Mouse (Mus musculus) ES-Bruce4 (cell line): Measurements from ENCODE around the gene Cel. TPM values are rescaled to one million over a fixed set of nuclear protein-coding genes. Genes with fewer than 3 reads are reported as not detected.

Experiments
- H3K27ac ChIP-seq: 2 replicates; pipeline ENCODE4 v1.5.1; 2012; ENCODE audit warnings: low read length, inconsistent platforms; ENCODE audit not compliant: insufficient read depth
- H3K27me3 ChIP-seq: 2 replicates; pipeline ENCODE4 v1.6.1; 2012; ENCODE audit warnings: mild to moderate bottlenecking, low read length, inconsistent platforms; ENCODE audit not compliant: control insufficient read depth, poor library complexity, insufficient read depth, severe bottlenecking
- H3K36me3 ChIP-seq: 2 replicates; pipeline ENCODE4 v1.6.1; 2012; ENCODE audit warnings: inconsistent platforms, mild to moderate bottlenecking, low read length, moderate library complexity; ENCODE audit not compliant: control insufficient read depth, poor library complexity, insufficient read depth, severe bottlenecking
- H3K4me1 ChIP-seq: one replicate; pipeline ENCODE4 v1.8.1; 2011; ENCODE audit warnings: low read length; ENCODE audit not compliant: control insufficient read depth, insufficient read depth
- H3K4me3 ChIP-seq: 2 replicates; pipeline ENCODE4 v1.5.1; 2011; ENCODE audit warnings: low read depth, mild to moderate bottlenecking, low read length
- H3K9ac ChIP-seq: 2 replicates; pipeline ENCODE4 v1.6.1; 2012; ENCODE audit warnings: low read depth, mild to moderate bottlenecking, inconsistent platforms; ENCODE audit not compliant: poor library complexity, severe bottlenecking
- H3K9me3 ChIP-seq: replicated peaks from 2 replicates; pipeline ENCODE4 v1.6.1; 2012; ENCODE audit warnings: mild to moderate bottlenecking, low read length, inconsistent platforms; ENCODE audit not compliant: control insufficient read depth, poor library complexity, insufficient read depth, severe bottlenecking
- CTCF ChIP-seq: IDR thresholded peaks from one replicate; pipeline ENCODE4 v1.8.1; 2011; ENCODE audit warnings: low read depth, low read length
- EP300 ChIP-seq: IDR thresholded peaks from 2 replicates; pipeline ENCODE4 v1.6.1; 2011; ENCODE audit warnings: low read depth, low read length; ENCODE audit not compliant: insufficient read depth
- POLR2A ChIP-seq: IDR thresholded peaks from one replicate; pipeline ENCODE4 v1.8.1; 2011; ENCODE audit warnings: low read length; ENCODE audit not compliant: insufficient read depth
- polyA plus RNA-seq: library from polyadenylated mRNA; stranded (reverse); fragments of >200 nt; gene quantifications from 2 replicates; pipeline ENCODE4 v1.2.4, GENCODE M21; 2011; ENCODE audit warnings: low read depth; ENCODE audit not compliant: missing spikeins, insufficient read depth, insufficient read length

Gene Cel
- polyA plus RNA-seq, result not detected in 2 replicates

GRCm38 (mm10) chr2:28563303-28563702, at the start of gene Cel:
TSS of gene Cel (minus strand) at chr2:28563403.
- Histone ChIP-seq H3K36me3 (no peaks in the 10 kb centered on the region), H3K4me3 (no peak within 1 kb of the TSS), H3K9me3 (no peaks in the 10 kb centered on the region), H3K9ac (no peak within 1 kb of the TSS), H3K27ac (no peak within 1 kb of the TSS), H3K27me3 (no peaks in the 10 kb centered on the region), H3K4me1 (no peaks in the 10 kb centered on the region)
- TF ChIP-seq EP300 (no peak), POLR2A (no peak), CTCF (no peak)

GRCm38 (mm10) chr2:28612436-28613063, 49.3 kb upstream of the Cel start:
- Histone ChIP-seq H3K27me3 (no peaks in the 10 kb centered on the region), H3K4me3 (peak overlapping the region; percentile 68), H3K4me1 (peaks cover 12% of the 10 kb centered on the region), H3K27ac (no peak overlapping the region), H3K9ac (peak overlapping the region; percentile 12; the same call in 1 of the 2 replicates), H3K9me3 (no peaks in the 10 kb centered on the region), H3K36me3 (no peaks in the 10 kb centered on the region)
- TF ChIP-seq POLR2A, result peak; percentile 52
- no peak for TF ChIP-seq CTCF

DNA sequence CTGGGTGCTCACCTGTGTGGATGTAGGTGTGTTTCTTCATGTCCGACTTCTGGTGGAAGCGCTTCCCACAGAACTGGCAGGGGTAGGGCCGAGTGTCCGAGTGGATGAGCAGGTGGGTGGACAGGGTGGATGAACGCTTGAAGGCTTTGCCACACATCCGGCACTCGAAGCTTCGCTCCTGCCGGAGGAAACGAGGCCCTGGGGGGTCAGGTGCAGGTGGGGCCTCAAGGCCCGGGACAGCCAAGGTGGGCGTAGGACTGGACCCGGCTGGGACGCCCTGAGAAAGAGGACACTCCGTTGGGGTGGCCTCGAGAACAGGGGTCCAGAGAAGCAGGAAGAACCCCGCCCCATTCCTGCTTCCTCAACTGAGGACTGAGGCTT, 48.2 kb upstream of the Cel start:
- TF ChIP-seq POLR2A (no peak), CTCF (no peak), EP300 (no peak)
- H3K27me3 ChIP-seq, result no peaks in the 10 kb centered on the region
- no peaks in the 10 kb centered on the region for H3K36me3 ChIP-seq
- H3K27ac ChIP-seq, result no peak overlapping the region
- no peak overlapping the region for H3K4me3 ChIP-seq
- no peak overlapping the region for H3K9ac ChIP-seq
- no peaks in the 10 kb centered on the region for H3K9me3 ChIP-seq
- peaks cover 15% of the 10 kb centered on the region for H3K4me1 ChIP-seq

DNA sequence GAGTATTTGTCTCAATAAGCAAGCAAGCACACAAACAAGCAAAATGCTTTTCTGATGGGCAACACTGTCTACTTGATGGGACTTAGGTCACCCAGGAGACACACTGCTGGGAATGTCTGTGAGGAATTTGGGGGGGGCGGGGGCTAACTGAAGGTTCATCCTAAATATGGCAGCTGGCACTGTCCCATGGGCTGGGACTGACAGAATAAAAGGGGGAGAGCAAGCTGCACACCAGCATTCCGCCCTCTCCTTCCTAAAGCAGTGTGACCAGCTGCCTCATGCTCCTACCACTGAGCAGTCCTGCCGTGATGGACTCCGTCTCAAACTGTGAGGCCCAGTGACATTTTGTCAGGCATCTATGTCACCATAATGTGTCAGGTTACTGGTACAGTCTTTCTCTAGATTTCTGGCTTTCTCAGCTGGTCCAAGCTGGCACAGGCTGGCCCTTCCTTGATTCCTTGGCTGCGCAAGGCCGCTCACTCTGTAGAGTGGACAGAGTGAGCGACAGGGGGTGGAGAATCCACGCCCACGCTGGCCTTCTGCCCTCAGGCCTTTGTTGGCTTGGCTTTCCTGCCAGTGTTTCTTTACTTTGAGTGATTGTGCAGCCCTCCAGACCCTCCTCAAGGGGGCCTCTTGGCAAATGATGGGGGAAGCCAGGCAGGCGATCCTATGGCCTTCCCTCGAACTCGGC, 47.7 kb upstream of the Cel start:
- Histone ChIP-seq H3K9me3 (no peaks in the 10 kb centered on the region), H3K27me3 (no peaks in the 10 kb centered on the region), H3K4me3 (no peak overlapping the region), H3K9ac (no peak overlapping the region), H3K27ac (no peak overlapping the region), H3K36me3 (no peaks in the 10 kb centered on the region), H3K4me1 (peaks cover 19% of the 10 kb centered on the region)
- TF ChIP-seq CTCF (no peak), POLR2A (no peak), EP300 (no peak)

DNA sequence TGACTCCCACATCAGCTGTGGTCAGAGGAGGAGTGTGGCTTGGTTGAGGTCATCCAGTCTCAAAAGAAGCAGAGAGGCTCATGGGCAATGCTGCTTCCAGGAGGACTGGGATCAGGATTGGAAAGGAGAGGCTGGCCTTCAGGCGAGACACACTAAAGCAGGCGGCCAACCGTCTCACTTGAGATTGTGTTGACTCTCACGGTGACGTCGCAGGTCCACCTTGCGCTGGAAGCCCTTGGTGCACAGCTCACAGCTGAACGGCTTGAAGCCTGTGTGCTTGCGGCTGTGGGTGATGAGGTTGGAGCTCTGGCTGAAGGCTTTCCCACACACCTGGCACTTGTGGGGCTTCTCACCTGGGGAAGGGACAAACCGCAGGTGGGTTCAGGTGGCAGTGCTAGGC, 46.6 kb upstream of the Cel start:
- TF ChIP-seq CTCF (no peak), POLR2A (no peak), EP300 (no peak)
- Histone ChIP-seq H3K27ac (no peak overlapping the region), H3K4me1 (peaks cover 20% of the 10 kb centered on the region), H3K4me3 (no peak overlapping the region), H3K9me3 (no peaks in the 10 kb centered on the region), H3K27me3 (no peaks in the 10 kb centered on the region), H3K36me3 (no peaks in the 10 kb centered on the region), H3K9ac (no peak overlapping the region)

DNA sequence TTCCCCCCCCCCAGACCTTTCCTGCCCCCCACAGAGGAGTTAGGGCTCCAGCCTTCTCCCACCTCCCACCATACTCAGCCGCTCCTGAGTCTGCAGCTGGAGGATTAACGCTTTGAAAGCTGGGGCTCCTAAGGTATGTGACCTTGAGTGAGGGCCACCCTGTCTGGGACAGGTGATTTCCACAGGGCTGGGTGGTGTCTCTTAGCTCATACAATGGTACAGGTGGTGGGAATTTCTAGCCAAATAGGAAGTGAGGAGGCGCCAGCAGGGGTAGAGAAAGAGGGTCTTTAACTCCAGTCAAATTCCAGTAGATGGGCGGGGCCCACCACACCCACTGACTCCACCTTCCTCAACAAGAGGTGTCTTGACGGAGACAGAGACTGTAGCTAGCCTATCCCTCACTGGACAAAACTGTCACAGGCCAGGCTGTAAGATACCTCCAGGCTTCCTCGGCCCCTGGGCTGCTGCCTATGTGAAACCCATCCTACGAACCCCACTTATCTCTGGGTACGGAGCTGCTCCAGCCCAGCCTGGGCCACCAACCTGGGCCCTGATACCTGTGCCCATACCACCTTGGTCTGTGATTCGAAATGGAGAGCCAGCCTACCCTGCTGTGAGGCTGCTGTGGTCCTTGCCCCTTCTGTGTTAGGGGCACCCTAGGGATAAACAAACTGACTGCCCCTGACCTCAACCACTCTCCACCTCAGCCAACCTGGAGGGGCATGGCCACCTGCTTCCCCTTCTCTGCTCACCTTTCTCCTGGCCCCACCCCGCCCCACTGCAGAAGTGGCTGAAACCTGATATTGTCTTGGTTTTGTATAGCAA, 44.4 kb upstream of the Cel start:
- Histone ChIP-seq H3K36me3 (no peaks in the 10 kb centered on the region), H3K4me3 (no peak overlapping the region)
- TF ChIP-seq POLR2A (no peak), CTCF (no peak), EP300 (peak; percentile 98)

More for the DNA sequence above, 44.4 kb upstream of the Cel start:
- Histone ChIP-seq H3K4me1 (peaks cover 20% of the 10 kb centered on the region), H3K27ac (peak overlapping the region; percentile 62), H3K9me3 (no peaks in the 10 kb centered on the region), H3K9ac (no peak overlapping the region), H3K27me3 (no peaks in the 10 kb centered on the region)
